Mouse (Mus musculus): ENCODE data around the gene Rnf216.

- TF ChIP-seq CTCF (IDR thresholded peaks at IDR 0.05; ENCODE audit: borderline replicate concordance, insufficient read depth, low read depth, low read length) = no peak
- TF ChIP-seq POLR2A (IDR thresholded peaks at IDR 0.05; ENCODE audit: borderline replicate concordance, insufficient read depth, low read length) = no peak
Observed at GRCm38 (mm10) chr5:143031193-143031592, 81.6 kb downstream of the Rnf216 start.

All from cerebellum, adult 2 months (tissue).